Mouse (Mus musculus) inflammation-experienced regulatory T-cells, adult 16 weeks (primary cell): ENCODE measurements around the gene Slfn5. TPM values are rescaled to one million over a fixed set of nuclear protein-coding genes. Genes with fewer than 3 reads are reported as not detected.

Experiments used
- polyA plus RNA-seq: library from polyadenylated mRNA; unstranded; fragments of 100-300 nt; shearing (Covaris generic); gene quantifications from one replicate; pipeline ENCODE4 v1.2.1, GENCODE M21; 2017

Slfn5 gene
- 51.3 TPM for polyA plus RNA-seq

DNA sequence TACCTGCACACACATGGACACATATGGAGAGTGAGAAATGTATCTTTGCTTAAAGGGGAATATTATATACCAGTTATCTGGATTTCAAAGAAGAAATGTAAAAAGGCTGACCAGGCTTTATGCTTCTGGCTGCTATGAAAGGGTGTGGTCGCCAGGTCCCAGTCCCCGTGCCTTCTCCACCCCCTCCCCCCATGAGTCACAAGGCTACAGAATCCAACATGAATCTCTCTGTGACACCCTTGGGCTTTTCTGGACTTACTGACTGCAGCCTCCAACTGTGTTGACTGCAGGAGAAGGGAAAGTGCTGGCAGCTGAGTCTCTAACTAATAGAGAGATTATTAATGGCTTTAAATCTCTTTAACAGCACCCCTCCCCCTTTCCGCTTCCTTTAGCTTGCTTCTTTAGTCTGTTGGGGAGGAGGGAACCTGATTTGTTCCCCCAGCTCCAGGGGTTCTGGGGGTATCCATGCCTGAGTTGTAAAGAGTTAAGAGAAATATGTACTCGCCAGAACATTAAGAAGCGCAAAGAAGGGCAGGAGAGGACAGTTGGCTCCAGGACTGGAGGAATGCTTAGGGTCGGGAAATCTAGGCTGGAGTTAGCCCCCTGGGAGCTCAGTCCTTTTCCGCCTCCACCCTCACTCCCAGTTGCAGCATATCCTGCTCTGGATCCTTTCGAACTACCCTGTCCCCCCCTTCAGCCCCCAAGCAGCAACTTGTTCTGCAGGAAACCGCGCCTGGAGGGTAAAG is at the start of gene Slfn5:
Slfn5 (plus strand) TSS at position 614 of the 746 bp plus-strand sequence.

DNA sequence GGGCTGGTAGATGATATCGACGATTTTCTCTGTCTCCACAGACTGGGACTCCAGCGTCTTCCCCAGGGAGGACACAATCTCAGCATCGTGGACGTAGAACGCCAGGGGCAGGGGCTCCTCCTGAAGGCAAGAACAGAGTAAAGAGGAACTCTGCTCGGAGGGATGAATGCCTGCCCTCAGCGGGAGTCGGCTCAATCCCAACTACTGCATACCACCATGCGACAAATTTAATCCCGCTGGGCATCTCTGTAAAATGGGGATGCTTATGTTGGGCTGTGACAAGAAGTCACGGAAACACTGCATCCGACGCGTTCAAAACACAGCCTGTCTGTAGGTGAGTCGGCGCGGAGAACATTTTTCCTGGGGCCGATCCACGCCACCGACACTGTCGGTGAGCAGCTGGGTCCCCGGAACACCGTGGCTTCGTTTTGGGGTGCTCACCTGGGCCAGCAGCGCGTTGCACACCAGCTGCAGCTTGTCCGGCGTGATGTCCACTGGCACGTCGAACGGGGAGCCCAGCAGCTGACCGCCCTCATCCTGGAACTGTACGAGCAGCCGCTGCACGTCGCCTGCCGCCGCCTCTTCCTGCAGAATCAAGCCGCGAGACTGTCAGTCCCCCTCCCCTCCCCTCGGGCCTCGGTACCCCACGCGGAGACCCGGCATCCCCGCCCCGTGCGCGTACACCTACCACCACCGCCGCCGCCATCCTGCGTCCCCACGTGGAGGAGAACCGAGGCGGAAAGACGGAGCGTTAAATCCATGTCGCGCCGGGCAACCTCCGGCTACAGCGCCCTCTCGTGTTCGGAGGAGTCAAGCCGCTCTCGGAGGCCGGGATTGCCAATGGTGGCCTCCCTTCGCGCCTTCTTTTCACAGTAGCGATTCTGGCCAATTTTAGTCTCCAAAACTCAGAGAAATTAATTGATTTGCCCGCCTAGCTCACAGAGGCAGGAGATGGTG is 43.2 kb upstream of the Slfn5 start, which contains the start of gene Nle1:
Nle1 (minus strand) TSS at position 761 of the 957 bp plus-strand sequence.

DNA sequence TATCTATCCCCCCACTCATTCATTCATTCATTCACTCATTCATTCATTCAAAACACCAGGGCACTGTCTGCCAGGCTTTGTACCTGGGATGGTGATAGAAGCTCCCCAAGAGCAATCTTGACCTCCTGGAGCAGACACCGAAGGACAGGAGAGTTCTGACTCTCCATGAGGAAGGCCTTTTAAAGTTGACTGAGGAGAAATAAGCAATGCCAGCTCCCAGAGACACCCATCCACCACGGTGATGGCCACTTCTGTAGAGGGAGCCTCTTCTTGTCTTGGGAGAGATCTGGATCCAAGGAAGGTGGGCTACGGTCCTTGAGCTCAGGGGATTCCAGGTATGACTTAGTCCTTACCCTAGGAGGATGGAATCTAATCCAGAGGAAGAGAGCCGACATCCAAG is 40.9 kb upstream of the Slfn5 start, which contains the start of gene Unc45b:
Unc45b (plus strand) TSS at position 301 of the 400 bp plus-strand sequence.

DNA sequence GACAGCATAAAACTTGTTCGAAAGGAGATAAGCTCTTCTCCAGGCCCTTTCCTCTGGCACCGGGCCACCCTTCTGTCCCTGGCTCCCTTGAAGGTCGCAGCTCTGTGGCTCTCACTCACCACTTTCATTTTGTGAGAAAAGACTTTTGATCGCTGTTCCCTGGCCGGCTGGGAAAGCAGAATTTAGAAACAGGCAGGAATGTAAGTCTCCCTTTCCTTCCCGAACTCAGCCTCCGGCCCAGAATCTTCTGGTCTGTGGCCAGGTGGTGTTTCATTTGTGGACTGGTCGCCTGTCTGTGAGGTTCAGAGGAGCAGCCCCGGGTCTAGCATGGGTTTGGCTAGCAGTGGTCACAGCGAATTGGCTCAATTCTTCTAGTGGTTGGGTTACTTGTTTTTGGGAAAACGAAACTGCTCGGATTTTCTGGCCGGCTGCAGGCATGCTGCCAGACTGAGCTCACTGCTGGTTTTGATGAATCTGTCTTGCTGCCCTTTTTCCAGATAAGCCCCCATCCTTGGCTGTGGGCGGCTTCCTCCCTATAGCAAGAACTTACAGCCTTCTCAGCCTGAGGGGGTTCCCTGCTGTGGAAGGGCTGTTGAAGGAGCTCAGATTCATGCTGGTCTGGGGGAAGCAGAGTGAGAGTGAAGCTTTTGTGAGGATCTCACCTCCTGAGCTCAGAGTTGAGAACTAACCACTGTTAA is 40.5 kb downstream of the Slfn5 start, which contains the start of gene Slfn9:
Slfn9 (minus strand) TSS at position 362 of the 698 bp plus-strand sequence.

Other genes starting within 250 kb of the Slfn5 start
- 0.77 TPM for gene Cct6b, start 187.0 kb upstream of the Slfn5 start, polyA plus RNA-seq
- gene Zfp830, start 187.0 kb upstream of the Slfn5 start, polyA plus RNA-seq, result 42.9 TPM
- gene Lig3, start 170.2 kb upstream of the Slfn5 start, polyA plus RNA-seq, result 42.4 TPM
- gene Rffl, start 80.1 kb upstream of the Slfn5 start, polyA plus RNA-seq, result 16.7 TPM
- 40.0 TPM for gene Rad51d, start 60.7 kb upstream of the Slfn5 start, polyA plus RNA-seq
- not detected for gene Fndc8, start 59.2 kb upstream of the Slfn5 start, polyA plus RNA-seq
- 38.4 TPM for gene Nle1, start 42.9 kb upstream of the Slfn5 start, polyA plus RNA-seq
- gene Unc45b, start 40.8 kb upstream of the Slfn5 start, polyA plus RNA-seq, result not detected
- 22.9 TPM for gene Slfn9, start 40.5 kb downstream of the Slfn5 start, polyA plus RNA-seq
- gene Slfn8, start 69.5 kb downstream of the Slfn5 start, polyA plus RNA-seq, result 153 TPM
- 684 TPM for gene Slfn2, start 113.8 kb downstream of the Slfn5 start, polyA plus RNA-seq
- gene Slfn1, start 165.5 kb downstream of the Slfn5 start, polyA plus RNA-seq, result 220 TPM
- 0.49 TPM for gene Slfn4, start 223.8 kb downstream of the Slfn5 start, polyA plus RNA-seq
- 4.6 TPM for gene Slfn3, start 240.0 kb downstream of the Slfn5 start, polyA plus RNA-seq